Mouse (Mus musculus) spleen, postnatal 0 days (tissue): Measurements from ENCODE around the gene Trp53tg5. TPM values are rescaled to one million over a fixed set of nuclear protein-coding genes. Genes with fewer than 3 reads are reported as not detected.

Experiments used
- polyA plus RNA-seq: library from polyadenylated mRNA; unstranded; fragments of >200 nt; fragmentation: Nextera tagmentation; extraction: Ambion mirVana; gene quantifications from 2 replicates; pipeline ENCODE4 v1.2.1, GENCODE M21; 2015

Trp53tg5 gene
- not detected in 2 replicates for polyA plus RNA-seq

DNA sequence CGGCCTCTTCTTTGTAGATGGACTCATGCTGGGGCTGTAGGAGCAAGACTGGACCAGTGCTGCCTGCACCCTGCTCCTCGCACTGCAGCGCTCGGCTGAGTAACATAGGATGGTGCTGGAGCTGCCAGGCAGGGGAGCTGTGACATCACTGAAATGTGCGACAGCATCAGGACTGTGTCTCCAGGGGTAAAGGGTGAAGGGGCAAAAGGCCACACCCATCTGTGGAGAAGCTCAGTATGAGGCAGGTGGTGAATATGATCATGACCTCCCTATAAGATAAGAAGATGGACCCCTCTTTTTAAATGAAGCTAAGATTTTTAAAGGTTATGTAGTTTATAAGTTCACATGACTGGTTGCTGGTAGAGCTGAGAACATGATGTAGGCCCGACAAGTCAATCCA is at the start of gene Trp53tg5:
Trp53tg5 (minus strand) TSS at position 101 of the 400 bp plus-strand sequence.

DNA sequence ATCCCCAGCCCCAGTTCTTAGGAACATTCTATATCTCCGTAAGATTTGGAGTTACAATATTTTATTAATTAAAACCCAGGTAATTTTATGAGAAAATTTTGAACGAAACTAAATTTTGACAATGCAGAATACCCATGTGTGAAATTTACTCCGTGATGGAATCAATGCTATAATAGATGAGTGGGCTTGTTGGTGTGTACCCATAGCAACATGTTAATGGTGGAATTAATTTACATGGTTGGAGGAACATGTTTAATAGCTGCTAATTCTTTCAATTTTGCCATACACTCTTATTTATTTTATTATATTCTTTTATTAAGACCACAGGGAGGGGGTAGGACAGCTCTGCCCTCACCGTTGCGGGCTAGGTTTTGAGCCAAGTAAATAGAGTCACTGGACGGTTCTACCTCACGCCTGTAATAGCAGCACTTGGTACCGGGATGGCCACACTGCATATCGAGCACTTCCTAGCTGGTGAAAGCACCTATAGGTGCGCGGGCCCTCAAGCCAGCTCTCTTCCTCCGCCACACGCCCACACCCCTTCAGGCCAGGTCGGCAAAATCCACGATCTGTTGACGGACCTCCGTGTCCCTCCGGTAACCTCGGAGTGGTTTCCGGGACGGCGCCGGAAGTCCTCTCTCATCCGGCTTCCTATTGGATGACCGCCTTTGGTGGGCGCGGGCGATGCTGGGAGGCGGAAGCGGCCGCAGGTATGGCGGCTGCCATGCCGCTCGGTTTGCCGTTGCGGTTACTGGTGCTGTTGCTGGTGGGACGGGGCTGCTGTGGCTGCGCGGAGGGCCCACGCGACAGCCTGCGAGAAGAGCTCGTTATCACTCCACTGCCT is 23.5 kb upstream of the Trp53tg5 start, which contains the start of gene Pigt:
Pigt (plus strand) TSS at position 674 of the 844 bp plus-strand sequence.

GRCm38 (mm10) chr2:164485681-164486257 is 12.2 kb upstream of the Trp53tg5 start, which contains the start of gene Dbndd2:
Gene Dbndd2, plus strand, starts transcription at chr2:164486106.

GRCm38 (mm10) chr2:164460745-164461551 is 12.6 kb downstream of the Trp53tg5 start, which contains the start of gene Gm20458:
Gene Gm20458, plus strand, starts transcription at chr2:164460967.

GRCm38 (mm10) chr2:164456864-164457300 is 16.6 kb downstream of the Trp53tg5 start, which contains the start of gene Sys1:
Gene Sys1, plus strand, starts transcription at chr2:164456964.

GRCm38 (mm10) chr2:164443460-164444000 is 30.0 kb downstream of the Trp53tg5 start, which contains the start of gene Sdc4:
Gene Sdc4, minus strand, starts transcription at chr2:164443887.

Other genes with a start within 250 kb of the Trp53tg5 start
- not detected in 2 replicates for gene Svs2, start 235.3 kb downstream of the Trp53tg5 start, polyA plus RNA-seq
- not detected in 2 replicates for gene Svs3b, start 217.1 kb downstream of the Trp53tg5 start, polyA plus RNA-seq
- gene Svs4, start 195.3 kb downstream of the Trp53tg5 start, polyA plus RNA-seq, result not detected in 2 replicates
- not detected in 2 replicates for gene Svs3a, start 184.5 kb downstream of the Trp53tg5 start, polyA plus RNA-seq
- not detected in 2 replicates for gene Svs6, start 157.0 kb downstream of the Trp53tg5 start, polyA plus RNA-seq
- gene Svs5, start 141.0 kb downstream of the Trp53tg5 start, polyA plus RNA-seq, result not detected in 2 replicates
- gene Slpi, start 84.6 kb downstream of the Trp53tg5 start, polyA plus RNA-seq, result 246 and 289 TPM in 2 replicates
- gene Rbpjl, start 70.6 kb downstream of the Trp53tg5 start, polyA plus RNA-seq, result 0.42 and 0.73 TPM in 2 replicates
- 0.54 and 1.1 TPM in 2 replicates for gene Matn4, start 68.6 kb downstream of the Trp53tg5 start, polyA plus RNA-seq
- gene Sdc4, start 29.8 kb downstream of the Trp53tg5 start, polyA plus RNA-seq, result 24.0 and 33.9 TPM in 2 replicates
- gene Sys1, start 16.8 kb downstream of the Trp53tg5 start, polyA plus RNA-seq, result 50.7 and 54.5 TPM in 2 replicates
- 5.4 and 7.5 TPM in 2 replicates for gene Gm20458, start 12.8 kb downstream of the Trp53tg5 start, polyA plus RNA-seq
- gene Dbndd2, start 12.4 kb upstream of the Trp53tg5 start, polyA plus RNA-seq, result 1.9 and 3.2 TPM in 2 replicates
- gene Pigt, start 23.8 kb upstream of the Trp53tg5 start, polyA plus RNA-seq, result 32.0 and 38.4 TPM in 2 replicates
- gene Wfdc2, start 88.7 kb upstream of the Trp53tg5 start, polyA plus RNA-seq, result 1.6 and 2.4 TPM in 2 replicates
- not detected in 2 replicates for gene Spint3, start 99.7 kb upstream of the Trp53tg5 start, polyA plus RNA-seq
- 0.22 and 0.31 TPM in 2 replicates for gene Wfdc6a, start 111.7 kb upstream of the Trp53tg5 start, polyA plus RNA-seq
- not detected in 2 replicates for gene Eppin, start 119.9 kb upstream of the Trp53tg5 start, polyA plus RNA-seq
- not detected in 2 replicates for gene Wfdc6b, start 139.8 kb upstream of the Trp53tg5 start, polyA plus RNA-seq
- not detected in 2 replicates for gene Wfdc8, start 139.9 kb upstream of the Trp53tg5 start, polyA plus RNA-seq
- not detected in 2 replicates for gene Wfdc16, start 165.1 kb upstream of the Trp53tg5 start, polyA plus RNA-seq
- gene Wfdc10, start 182.3 kb upstream of the Trp53tg5 start, polyA plus RNA-seq, result not detected in 2 replicates
- gene Wfdc9, start 182.9 kb upstream of the Trp53tg5 start, polyA plus RNA-seq, result not detected in 2 replicates
- gene Wfdc11, start 200.4 kb upstream of the Trp53tg5 start, polyA plus RNA-seq, result not detected in 2 replicates
- gene Wfdc13, start 211.4 kb upstream of the Trp53tg5 start, polyA plus RNA-seq, result not detected in 2 replicates
- not detected in 2 replicates for gene Spint4, start 224.8 kb upstream of the Trp53tg5 start, polyA plus RNA-seq
- gene Spint5, start 241.6 kb upstream of the Trp53tg5 start, polyA plus RNA-seq, result not detected in 2 replicates